In the genomic region with DNA sequence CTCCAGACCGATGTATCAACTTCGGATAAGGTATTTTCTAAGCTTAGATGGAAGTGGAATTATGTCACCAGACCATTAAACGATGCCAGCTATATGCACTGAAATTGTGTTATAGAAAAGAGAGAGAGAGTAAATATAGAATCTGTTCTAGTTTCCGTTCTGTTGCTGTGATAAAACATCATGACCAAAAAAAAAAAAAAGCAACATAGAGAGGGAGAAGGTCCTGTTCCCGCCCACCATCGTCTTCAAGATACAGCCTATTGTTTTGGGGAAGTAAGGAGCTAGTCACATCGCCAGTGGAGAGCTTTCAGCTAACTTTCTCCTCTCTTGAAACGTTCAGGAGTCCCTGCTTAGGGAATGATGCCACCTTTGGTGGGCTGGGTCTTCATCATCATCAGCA, we compare ENCODE assay signal across 24 mouse cellular contexts. TPM values are rescaled to one million over a fixed set of nuclear protein-coding genes. Genes with fewer than 3 reads are reported as not detected.
A peak's percentile ranks its signal among the peaks of the same experiment; 100 is the strongest.
DNase-seq lines count a peak whose midpoint lies in the region; ATAC-seq and TF ChIP-seq lines count a peak whose summit lies in the region.
"Had no signal": no experiment of that assay in that cellular context is flagged by ENCODE, and none has a peak within 500 bp of the region (broad histone marks: within the 10 kb centered on the region; RNA-seq: fewer than 3 reads in every experiment).

No protein-coding gene starts in this region.

- no peak overlapping the region for H3K4me2 ChIP-seq in midbrain, embryonic 11.5 days
- no peak overlapping the region for H3K4me2 ChIP-seq in hindbrain, postnatal 0 days (ENCODE audit: low read depth, low read length)

- TF ChIP-seq EP300 in MEL (IDR thresholded peaks at IDR 0.05; ENCODE audit: low read depth in 1 of 2, low read length in 2 of 2), result no peak

- 90% methylated on average over 8 of the region's 8 CpGs for WGBS in midbrain, embryonic 11.5 days
- 92% methylated on average over 8 of the region's 8 CpGs for WGBS in midbrain, embryonic 10.5 days
- 92% methylated on average over 8 of the region's 8 CpGs for WGBS in hindbrain, postnatal 0 days

- TF ChIP-seq POLR2A in MEL (IDR thresholded peaks at IDR 0.05; ENCODE audit: control insufficient read depth in 1 of 2, insufficient read depth in 1 of 2, low read depth in 1 of 2, low read length in 2 of 2, poor library complexity in 1 of 2), result no peak

- DNase-seq in frontal cortex, postnatal 10 days (ENCODE audit: low spot score in 2 of 2), result no peak
- DNase-seq in midbrain, embryonic 11.5 days (ENCODE audit: low spot score, missing footprints), result peak; percentile 51
- no peak for DNase-seq in midbrain, embryonic 10.5 days (ENCODE audit: low spot score)
- DNase-seq in MEL (ENCODE audit: low read depth, low spot score), result peak; percentile 72
- peak; percentile 47 for DNase-seq in MEL-GATA-1-ER (ENCODE audit: extremely low read depth, low read depth)
- no peak for DNase-seq in cerebellum, postnatal 10 days
- DNase-seq in hindbrain, postnatal 0 days (ENCODE audit: low spot score), result no peak
- DNase-seq: adrenal gland, adult 2 months; adrenal gland, adult 8-10 months; adrenal gland, postnatal 10 days; adrenal gland, postnatal 14 days; adrenal gland, postnatal 25 days; adrenal gland, postnatal 36 days; B cell, adult 2 months; cerebellum, adult 11 months; cerebellum, adult 11-12 months; cerebellum, adult 18-20 months; cerebellum, adult 2 months had no signal

- peak; percentile 65 for ATAC-seq in frontal cortex, adult (ENCODE audit: low TSS enrichment)
- no peak for ATAC-seq in midbrain, embryonic 11.5 days (ENCODE audit: low FRiP score)
- no peak for ATAC-seq in hindbrain, postnatal 0 days
- ATAC-seq: activated CD4-positive, CD25-positive, alpha-beta regulatory T cell, adult 4 months; CD4-positive, CD25-positive, alpha-beta regulatory T cell, adult 4 months; Patski had no signal

- no peaks in the 10 kb centered on the region for H3K36me3 ChIP-seq in midbrain, embryonic 11.5 days (ENCODE audit: control insufficient read depth, insufficient read depth, low read length)
- H3K36me3 ChIP-seq in midbrain, embryonic 10.5 days, result no peaks in the 10 kb centered on the region
- peaks cover 0 to 10% of the 10 kb centered on the region in 2 experiments; a peak in 2 of 4 replicates for H3K36me3 ChIP-seq in MEL (ENCODE audit: control insufficient read depth in 1 of 2, insufficient read depth in 2 of 2, low read length in 2 of 2)
- no peaks in the 10 kb centered on the region for H3K36me3 ChIP-seq in hindbrain, postnatal 0 days (ENCODE audit: insufficient read depth, low read length)
- H3K36me3 ChIP-seq: G1E had no signal

- H3K4me3 ChIP-seq in midbrain, embryonic 11.5 days (ENCODE audit: low read depth, low read length), result no peak overlapping the region
- no peak overlapping the region for H3K4me3 ChIP-seq in midbrain, embryonic 10.5 days
- no peak overlapping the region for H3K4me3 ChIP-seq in MEL (ENCODE audit: control insufficient read depth in 1 of 2, insufficient read depth in 1 of 2, low read depth in 2 of 2, low read length in 2 of 2)
- no peak overlapping the region for H3K4me3 ChIP-seq in hindbrain, postnatal 0 days (ENCODE audit: low read length)

- no peaks in the 10 kb centered on the region for H3K4me1 ChIP-seq in midbrain, embryonic 11.5 days (ENCODE audit: control insufficient read depth, insufficient read depth, low read length)
- no peaks in the 10 kb centered on the region for H3K4me1 ChIP-seq in midbrain, embryonic 10.5 days
- H3K4me1 ChIP-seq in MEL (ENCODE audit: control insufficient read depth in 1 of 2, insufficient read depth in 2 of 2, low read length in 2 of 2), result peaks cover 0 to 12% of the 10 kb centered on the region in 2 experiments; a peak in 3 of 4 replicates
- H3K4me1 ChIP-seq in hindbrain, postnatal 0 days (ENCODE audit: insufficient read depth, low read length), result no peaks in the 10 kb centered on the region

- no peak overlapping the region for H3K9ac ChIP-seq in midbrain, embryonic 11.5 days (ENCODE audit: low read length)
- H3K9ac ChIP-seq in MEL (ENCODE audit: control insufficient read depth, low read depth, low read length, poor library complexity, severe bottlenecking), result no peak overlapping the region
- no peak overlapping the region for H3K9ac ChIP-seq in hindbrain, postnatal 0 days (replicated peaks; ENCODE audit: low read length)

- TF ChIP-seq RAD21 in MEL (IDR thresholded peaks at IDR 0.05; ENCODE audit: low read depth, low read length), result no peak

- TF ChIP-seq CTCF in MEL (IDR thresholded peaks at IDR 0.05 in 2 of 3, conservative IDR thresholded peaks at IDR 0.05 in 1 of 3; ENCODE audit: control insufficient read depth in 1 of 3, insufficient read depth in 1 of 3, low read depth in 2 of 3, low read length in 3 of 3, poor library complexity in 1 of 3, severe bottlenecking in 1 of 3), result no peak
- TF ChIP-seq CTCF in hindbrain, postnatal 0 days (IDR thresholded peaks at IDR 0.05; ENCODE audit: low read depth), result no peak

- no peaks in the 10 kb centered on the region for H3K79me2 ChIP-seq in MEL (ENCODE audit: control insufficient read depth, insufficient read depth, low read length, poor library complexity)

- no peak overlapping the region for H3K27ac ChIP-seq in midbrain, embryonic 11.5 days (ENCODE audit: low read depth, low read length)
- no peak overlapping the region for H3K27ac ChIP-seq in midbrain, embryonic 10.5 days (replicated peaks)
- H3K27ac ChIP-seq in MEL (ENCODE audit: control insufficient read depth, low read depth, low read length), result no peak overlapping the region
- no peak overlapping the region for H3K27ac ChIP-seq in hindbrain, postnatal 0 days

- no peaks in the 10 kb centered on the region for H3K9me3 ChIP-seq in midbrain, embryonic 11.5 days (ENCODE audit: control insufficient read depth, low read length)
- no peaks in the 10 kb centered on the region for H3K9me3 ChIP-seq in midbrain, embryonic 10.5 days (replicated peaks)
- H3K9me3 ChIP-seq in MEL (replicated peaks; ENCODE audit: insufficient read depth, low read length), result no peaks in the 10 kb centered on the region
- H3K9me3 ChIP-seq in hindbrain, postnatal 0 days (ENCODE audit: low read length), result no peaks in the 10 kb centered on the region
- H3K9me3 ChIP-seq: G1E had no signal

- no peaks in the 10 kb centered on the region for H3K27me3 ChIP-seq in midbrain, embryonic 11.5 days (ENCODE audit: control insufficient read depth, insufficient read depth, low read length)
- H3K27me3 ChIP-seq in midbrain, embryonic 10.5 days (ENCODE audit: low read depth, poor library complexity, severe bottlenecking), result no peaks in the 10 kb centered on the region
- H3K27me3 ChIP-seq in MEL (ENCODE audit: control insufficient read depth in 1 of 2, insufficient read depth in 2 of 2, low read length in 2 of 2), result no peaks in the 10 kb centered on the region
- H3K27me3 ChIP-seq in hindbrain, postnatal 0 days (ENCODE audit: insufficient read depth, low read length), result no peaks in the 10 kb centered on the region
- H3K27me3 ChIP-seq: CH12.LX, Patski had no signal

TF ChIP-seq in MEL, 35 proteins besides CTCF, POLR2A, EP300 and RAD21:
- no peak for TF ChIP-seq GABPA (IDR thresholded peaks at IDR 0.05; ENCODE audit: low read depth, low read length)
- TF ChIP-seq ZNF384 (IDR thresholded peaks at IDR 0.05; ENCODE audit: low read depth, low read length), result peak; percentile 92
- TF ChIP-seq RCOR1 (IDR thresholded peaks at IDR 0.05; ENCODE audit: low read depth, low read length), result no peak

RNA-seq across cellular contexts. Expression of gene Rap1b, which starts 37.6 kb away (rescaled TPM):
- 172 and 178 TPM in 2 replicates for polyA plus RNA-seq in midbrain, embryonic 11.5 days (2014; fragmentation: Nextera tagmentation; extraction: Ambion mirVana)
- 144 and 146 TPM in 2 replicates for polyA plus RNA-seq in midbrain, embryonic 10.5 days (2016; fragmentation: Nextera tagmentation; extraction: Ambion mirVana)
- 42.3 and 47.4 TPM in 2 replicates for total RNA-seq in MEL (2012; rRNA removed)
- 10 to 100 TPM; 83.3 to 89.1 TPM for polyA plus RNA-seq in MEL (2012; ENCODE audit: insufficient read depth in 1 of 2, insufficient read length in 2 of 2, low read depth in 1 of 2, low replicate concordance in 2 of 2, missing spikeins in 1 of 2)
- total RNA-seq in hindbrain, postnatal 0 days (2014; rRNA removed), result 46.9 and 57.5 TPM in 2 replicates
- 142 and 143 TPM in 2 replicates for polyA plus RNA-seq in hindbrain, postnatal 0 days (2015; fragmentation: Nextera tagmentation; extraction: Ambion mirVana)

Comparison
In these comparisons a context has a peak if more than half of its experiments do, and no peak if none do; other contexts are left out.
1. DNase-seq: peak in midbrain, embryonic 11.5 days (single experiment), MEL (single experiment) and MEL-GATA-1-ER (single experiment); none in frontal cortex, postnatal 10 days (0 of 2), midbrain, embryonic 10.5 days (single experiment), cerebellum, postnatal 10 days (0 of 2) and hindbrain, postnatal 0 days (single experiment).